Mouse (Mus musculus): ENCODE data around the gene Prkn. TPM values are rescaled to one million over a fixed set of nuclear protein-coding genes. Genes with fewer than 3 reads are reported as not detected.

Prkn gene
- polyA plus RNA-seq, 1 experiment from 2014 or later: 1.6 TPM

GRCm38 (mm10) chr17:10901686-10902228 is 61.6 kb downstream of the Prkn start:
- Histone ChIP-seq H3K27me3 (no peaks in the 10 kb centered on the region), H3K4me1 (no peaks in the 10 kb centered on the region), H3K27ac (no peak overlapping the region), H3K9ac (no peak overlapping the region), H3K4me2 (no peak overlapping the region), H3K9me3 (replicated peaks) (no peaks in the 10 kb centered on the region), H3K4me3 (no peak overlapping the region), H3K36me3 (ENCODE audit: poor library complexity, severe bottlenecking) (no peaks in the 10 kb centered on the region)
- no peak for ATAC-seq
- 87% methylated on average over 3 of the region's 3 CpGs for WGBS

- Histone ChIP-seq H3K4me2 (no peak overlapping the region), H3K9ac (no peak overlapping the region), H3K4me1 (peaks cover 8% of the 10 kb centered on the region; the same call in 1 of the 2 replicates), H3K4me3 (no peak overlapping the region), H3K27ac (no peak overlapping the region), H3K36me3 (ENCODE audit: poor library complexity, severe bottlenecking) (no peaks in the 10 kb centered on the region), H3K27me3 (no peaks in the 10 kb centered on the region), H3K9me3 (replicated peaks) (no peaks in the 10 kb centered on the region)
- ATAC-seq: no peak
These were observed 96.5 kb downstream of the Prkn start for GRCm38 (mm10) chr17:10936698-10937097.

- WGBS: 26% methylated on average over 8 of the region's 8 CpGs
- ATAC-seq: 0 out of 2 replicates have a peak, but pooled peaks have one; percentile 38
- H3K9me3 ChIP-seq (replicated peaks): no peaks in the 10 kb centered on the region
These were observed 97.7 kb downstream of the Prkn start for GRCm38 (mm10) chr17:10937844-10938243.

GRCm38 (mm10) chr17:10938755-10939154 is 98.6 kb downstream of the Prkn start:
- peaks cover 8% of the 10 kb centered on the region; the same call in 1 of the 2 replicates for H3K4me1 ChIP-seq
- no peak overlapping the region for H3K4me3 ChIP-seq
- H3K27ac ChIP-seq: no peak overlapping the region
- H3K36me3 ChIP-seq (ENCODE audit: poor library complexity, severe bottlenecking): no peaks in the 10 kb centered on the region
- H3K9ac ChIP-seq: no peak overlapping the region
- no peak overlapping the region for H3K4me2 ChIP-seq
- ATAC-seq: no peak
- WGBS: 54% methylated on average over 1 of the region's 1 CpGs
- no peaks in the 10 kb centered on the region for H3K27me3 ChIP-seq
- no peaks in the 10 kb centered on the region for H3K9me3 ChIP-seq (replicated peaks)

More at GRCm38 (mm10) chr17:10937844-10938243, 97.7 kb downstream of the Prkn start:
- Histone ChIP-seq H3K4me2 (no peak overlapping the region), H3K27me3 (no peaks in the 10 kb centered on the region), H3K9ac (no peak overlapping the region), H3K36me3 (ENCODE audit: poor library complexity, severe bottlenecking) (no peaks in the 10 kb centered on the region), H3K4me3 (no peak overlapping the region), H3K27ac (no peak overlapping the region), H3K4me1 (peaks cover 8% of the 10 kb centered on the region; the same call in 1 of the 2 replicates)

GRCm38 (mm10) chr17:10946552-10946951 is 106.4 kb downstream of the Prkn start:
- Histone ChIP-seq H3K9me3 (replicated peaks) (no peaks in the 10 kb centered on the region), H3K9ac (no peak overlapping the region), H3K4me2 (no peak overlapping the region), H3K27me3 (no peaks in the 10 kb centered on the region), H3K36me3 (ENCODE audit: poor library complexity, severe bottlenecking) (no peaks in the 10 kb centered on the region), H3K4me1 (no peaks in the 10 kb centered on the region), H3K27ac (no peak overlapping the region), H3K4me3 (no peak overlapping the region)
- ATAC-seq: no peak
- 73% methylated on average over 4 of the region's 4 CpGs for WGBS

GRCm38 (mm10) chr17:10947614-10948013 is 107.4 kb downstream of the Prkn start:
- no peaks in the 10 kb centered on the region for H3K9me3 ChIP-seq (replicated peaks)
- no peak overlapping the region for H3K4me2 ChIP-seq
- H3K27me3 ChIP-seq: no peaks in the 10 kb centered on the region
- no peaks in the 10 kb centered on the region for H3K4me1 ChIP-seq
- H3K36me3 ChIP-seq (ENCODE audit: poor library complexity, severe bottlenecking): no peaks in the 10 kb centered on the region
- 84% methylated on average over 2 of the region's 2 CpGs for WGBS
- no peak for ATAC-seq
- no peak overlapping the region for H3K4me3 ChIP-seq
- no peak overlapping the region for H3K27ac ChIP-seq
- no peak overlapping the region for H3K9ac ChIP-seq

- Histone ChIP-seq H3K4me2 (no peak overlapping the region), H3K36me3 (ENCODE audit: poor library complexity, severe bottlenecking) (no peaks in the 10 kb centered on the region), H3K4me1 (peaks cover 9% of the 10 kb centered on the region), H3K9me3 (replicated peaks) (no peaks in the 10 kb centered on the region), H3K9ac (no peak overlapping the region), H3K4me3 (no peak overlapping the region), H3K27me3 (no peaks in the 10 kb centered on the region), H3K27ac (0 out of 2 replicates have a peak overlapping the region, but pooled peaks have one; percentile 42)
- 0 out of 2 replicates have a peak, but pooled peaks have one; percentile 21 for ATAC-seq
- WGBS: 37% methylated on average over 10 of the region's 10 CpGs
These were observed 119.1 kb downstream of the Prkn start for GRCm38 (mm10) chr17:10959066-10959864.

GRCm38 (mm10) chr17:10962151-10962550 is 122.0 kb downstream of the Prkn start:
- H3K4me2 ChIP-seq: no peak overlapping the region
- peaks cover 9% of the 10 kb centered on the region for H3K4me1 ChIP-seq
- no peaks in the 10 kb centered on the region for H3K36me3 ChIP-seq (ENCODE audit: poor library complexity, severe bottlenecking)
- 95% methylated on average over 5 of the region's 5 CpGs for WGBS
- no peak overlapping the region for H3K27ac ChIP-seq
- no peaks in the 10 kb centered on the region for H3K27me3 ChIP-seq
- no peaks in the 10 kb centered on the region for H3K9me3 ChIP-seq (replicated peaks)
- H3K4me3 ChIP-seq: no peak overlapping the region
- no peak for ATAC-seq
- H3K9ac ChIP-seq: no peak overlapping the region

GRCm38 (mm10) chr17:10982136-10982535 is 142.0 kb downstream of the Prkn start:
- Histone ChIP-seq H3K9ac (no peak overlapping the region), H3K36me3 (ENCODE audit: poor library complexity, severe bottlenecking) (no peaks in the 10 kb centered on the region), H3K27me3 (no peaks in the 10 kb centered on the region), H3K4me2 (no peak overlapping the region), H3K9me3 (replicated peaks) (no peaks in the 10 kb centered on the region), H3K4me1 (no peaks in the 10 kb centered on the region), H3K4me3 (no peak overlapping the region), H3K27ac (no peak overlapping the region)
- no peak for ATAC-seq
- 72% methylated on average over 4 of the region's 4 CpGs for WGBS

- Histone ChIP-seq H3K4me2 (no peak overlapping the region), H3K9ac (no peak overlapping the region), H3K36me3 (ENCODE audit: poor library complexity, severe bottlenecking) (no peaks in the 10 kb centered on the region), H3K4me3 (no peak overlapping the region), H3K4me1 (no peaks in the 10 kb centered on the region), H3K27me3 (no peaks in the 10 kb centered on the region), H3K27ac (no peak overlapping the region), H3K9me3 (replicated peaks) (no peaks in the 10 kb centered on the region)
- WGBS: 58% methylated on average over 4 of the region's 4 CpGs
- ATAC-seq: no peak
These were observed 146.9 kb downstream of the Prkn start for GRCm38 (mm10) chr17:10987040-10987439.

GRCm38 (mm10) chr17:10997291-10997690 is 157.1 kb downstream of the Prkn start:
- no peaks in the 10 kb centered on the region for H3K4me1 ChIP-seq
- no peak overlapping the region for H3K27ac ChIP-seq
- H3K36me3 ChIP-seq (ENCODE audit: poor library complexity, severe bottlenecking): no peaks in the 10 kb centered on the region
- no peaks in the 10 kb centered on the region for H3K27me3 ChIP-seq
- H3K9me3 ChIP-seq (replicated peaks): no peaks in the 10 kb centered on the region
- no peak overlapping the region for H3K4me3 ChIP-seq
- no peak overlapping the region for H3K9ac ChIP-seq
- no peak for ATAC-seq
- 57% methylated on average over 5 of the region's 5 CpGs for WGBS
- H3K4me2 ChIP-seq: no peak overlapping the region

- Histone ChIP-seq H3K9ac (no peak overlapping the region), H3K4me1 (no peaks in the 10 kb centered on the region), H3K27ac (no peak overlapping the region), H3K4me3 (no peak overlapping the region), H3K36me3 (ENCODE audit: poor library complexity, severe bottlenecking) (no peaks in the 10 kb centered on the region), H3K4me2 (no peak overlapping the region), H3K27me3 (no peaks in the 10 kb centered on the region), H3K9me3 (replicated peaks) (no peaks in the 10 kb centered on the region)
- no peak for ATAC-seq
- 72% methylated on average over 2 of the region's 2 CpGs for WGBS
These were observed 183.2 kb downstream of the Prkn start for GRCm38 (mm10) chr17:11023371-11023770.

All from forebrain, embryonic 13.5 days (tissue).